Mouse (Mus musculus) adrenal gland, adult 2 months (tissue): ENCODE measurements around the gene Bloc1s2. TPM values are rescaled to one million over a fixed set of nuclear protein-coding genes. Genes with fewer than 3 reads are reported as not detected.
A peak's percentile ranks its signal among the peaks of the same experiment; 100 is the strongest.

Experiments
- DNase-seq: peaks from one replicate; pipeline ENCODE4 v3.0.0; 2021
- polyA plus RNA-seq: library from polyadenylated mRNA; depleted of rRNA; stranded (reverse); fragments of >200 nt; gene quantifications from 2 replicates; pipeline ENCODE4 v1.2.3, GENCODE M21; 2012; rRNA removed
- total RNA-seq, 2 experiments: library from RNA; stranded (reverse); gene quantifications; 2 replicates each; pipeline ENCODE4 v1.2.3; 2021

Bloc1s2 gene
- total and polyA plus RNA-seq, 3 experiments: 12.9 to 23.9 (median 21.1) TPM

- DNase-seq: no peak
These were observed 18.3 kb downstream of the Bloc1s2 start for GRCm38 (mm10) chr19:44127729-44128497.

- no peak for DNase-seq
These were observed 25.1 kb downstream of the Bloc1s2 start for GRCm38 (mm10) chr19:44121137-44121536.

- peak; percentile 77 for DNase-seq
These were observed 25.6 kb downstream of the Bloc1s2 start for GRCm38 (mm10) chr19:44120686-44121085.

GRCm38 (mm10) chr19:44117793-44118192 lies 28.5 kb downstream of the Bloc1s2 start:
- DNase-seq: no peak

- no peak for DNase-seq
These were observed 34.5 kb downstream of the Bloc1s2 start for GRCm38 (mm10) chr19:44111706-44112105.

- peak; percentile 47 for DNase-seq
These were observed 35.9 kb downstream of the Bloc1s2 start for GRCm38 (mm10) chr19:44110356-44110755.

- peak; percentile 82 for DNase-seq
These were observed 37.2 kb downstream of the Bloc1s2 start for GRCm38 (mm10) chr19:44108996-44109395.

GRCm38 (mm10) chr19:44107661-44108521 lies 38.4 kb downstream of the Bloc1s2 start:
- DNase-seq: no peak

GRCm38 (mm10) chr19:44106831-44107660 lies 39.2 kb downstream of the Bloc1s2 start, which contains the start of gene Chuk:
Chuk (minus strand) TSS chr19:44107480.
- peak; percentile 97 for DNase-seq

- no peak for DNase-seq
These were observed 41.9 kb downstream of the Bloc1s2 start for GRCm38 (mm10) chr19:44104393-44104792.

- no peak for DNase-seq
These were observed 43.2 kb downstream of the Bloc1s2 start for GRCm38 (mm10) chr19:44103001-44103400.

- DNase-seq: no peak
These were observed 45.4 kb downstream of the Bloc1s2 start for GRCm38 (mm10) chr19:44100840-44101239.

Other genes with a start within 250 kb of the Bloc1s2 start
- 10 to 100 TPM; 13.3 to 13.9 TPM for gene Dnmbp, start 206.3 kb downstream of the Bloc1s2 start, total RNA-seq
- gene Dnmbp, start 206.3 kb downstream of the Bloc1s2 start, polyA plus RNA-seq: 10.8 and 11.3 TPM in 2 replicates
- gene Cpn1, start 159.9 kb downstream of the Bloc1s2 start, total RNA-seq: under 1 TPM; 0.14 to 0.66 TPM
- gene Cpn1, start 159.9 kb downstream of the Bloc1s2 start, polyA plus RNA-seq: not detected in 2 replicates
- gene Cyp2c23, start 117.2 kb downstream of the Bloc1s2 start, total RNA-seq: 1 to 10 TPM in 1 of 2 experiments, under 1 TPM in 1; 0.62 to 1.7 TPM
- 0.19 and 0.35 TPM in 2 replicates for gene Cyp2c23, start 117.2 kb downstream of the Bloc1s2 start, polyA plus RNA-seq
- 10 to 100 TPM; 17.7 to 25.2 TPM for gene Erlin1, start 76.7 kb downstream of the Bloc1s2 start, total RNA-seq
- gene Erlin1, start 76.7 kb downstream of the Bloc1s2 start, polyA plus RNA-seq: 2.0 and 2.2 TPM in 2 replicates
- gene Chuk, start 39.0 kb downstream of the Bloc1s2 start, total RNA-seq: 10 to 100 TPM; 48.7 to 78.2 TPM
- gene Chuk, start 39.0 kb downstream of the Bloc1s2 start, polyA plus RNA-seq: 8.9 and 10.5 TPM in 2 replicates
- 10 to 100 TPM; 16.5 to 25.4 TPM for gene Cwf19l1, start 10.6 kb downstream of the Bloc1s2 start, total RNA-seq
- 3.3 and 6.2 TPM in 2 replicates for gene Cwf19l1, start 10.6 kb downstream of the Bloc1s2 start, polyA plus RNA-seq
- gene Pkd2l1, start 46.0 kb upstream of the Bloc1s2 start, total RNA-seq: not detected
- 0.02 TPM in 1 of 2 replicates, not detected in the other for gene Pkd2l1, start 46.0 kb upstream of the Bloc1s2 start, polyA plus RNA-seq
- gene Scd3, start 56.8 kb upstream of the Bloc1s2 start, total RNA-seq: under 1 TPM in 1 of 2 experiments, not detected in 1; 0.09 TPM
- gene Scd3, start 56.8 kb upstream of the Bloc1s2 start, polyA plus RNA-seq: 0.10 TPM in 1 of 2 replicates, not detected in the other
- 1,000 to 10,000 TPM in 1 of 2 experiments, 100 to 1,000 TPM in 1; 845 to 1,065 TPM for gene Scd2, start 147.2 kb upstream of the Bloc1s2 start, total RNA-seq
- 432 and 748 TPM in 2 replicates for gene Scd2, start 147.2 kb upstream of the Bloc1s2 start, polyA plus RNA-seq
- 1 to 10 TPM; 5.4 to 9.3 TPM for gene Scd4, start 186.6 kb upstream of the Bloc1s2 start, total RNA-seq
- 0.19 and 0.29 TPM in 2 replicates for gene Scd4, start 186.6 kb upstream of the Bloc1s2 start, polyA plus RNA-seq